Mouse (Mus musculus) spleen, adult 2 months (tissue): ENCODE data around the gene Slc41a2. TPM values are rescaled to one million over a fixed set of nuclear protein-coding genes. Genes with fewer than 3 reads are reported as not detected.

Experiments used
- DNase-seq, 2 experiments: peaks; one replicate each; pipeline versions ENCODE4 v3.0.0 to v3.0.0-alpha.2; 2012 to 2021; ENCODE audit warnings: low spot score in 2 of 2, low read depth in 1 of 2
- H3K27ac ChIP-seq: fragments of 200-500 bp; 2 replicates; pipeline ENCODE4 v1.5.1; 2012; ENCODE audit warnings: low read length, inconsistent platforms; ENCODE audit not compliant: insufficient read depth
- H3K27me3 ChIP-seq: fragments of 200-500 bp; 2 replicates; pipeline ENCODE4 v1.6.1; 2012; ENCODE audit warnings: mild to moderate bottlenecking, moderate library complexity, low read length, inconsistent platforms; ENCODE audit not compliant: control insufficient read depth, insufficient read depth
- H3K36me3 ChIP-seq: fragments of 200-500 bp; 2 replicates; pipeline ENCODE4 v1.6.1; 2012; ENCODE audit warnings: mild to moderate bottlenecking, low read length, inconsistent platforms; ENCODE audit not compliant: control insufficient read depth, insufficient read depth
- H3K4me1 ChIP-seq: fragments of 200-500 bp; 2 replicates; pipeline ENCODE4 v1.6.1; 2011; ENCODE audit warnings: inconsistent platforms; ENCODE audit not compliant: control insufficient read depth, insufficient read depth, insufficient read length
- H3K4me3 ChIP-seq: fragments of 200-500 bp; 2 replicates; pipeline ENCODE4 v1.5.1; 2011; ENCODE audit warnings: mild to moderate bottlenecking, inconsistent platforms; ENCODE audit not compliant: insufficient read depth, insufficient read length; ENCODE audit errors: extremely low read depth
- CTCF ChIP-seq: fragments of 200-500 bp; IDR thresholded peaks from 2 replicates; pipeline ENCODE4 v1.5.1; 2011; ENCODE audit warnings: mild to moderate bottlenecking, inconsistent platforms; ENCODE audit not compliant: insufficient read depth, insufficient read length, insufficient replicate concordance; ENCODE audit errors: extremely low read depth
- POLR2A ChIP-seq: fragments of 200-500 bp; IDR thresholded peaks from 2 replicates; pipeline ENCODE4 v1.6.1; 2011; ENCODE audit warnings: low read depth, low read length, inconsistent platforms
- whole genome bisulfite sequencing: fragments of 180-500 bp; shearing (Covaris S2); methylation state at CpG from one replicate; pipeline ENCODE4 v1.1.7; 2018; 5-methylcytosine and 5-hydroxymethylcytosine counted together
- polyA plus RNA-seq: library from polyadenylated mRNA; depleted of rRNA; stranded (reverse); fragments of >200 nt; gene quantifications from 2 replicates; pipeline ENCODE4 v1.2.3, GENCODE M21; 2012

Gene Slc41a2
- polyA plus RNA-seq, 1 experiment: 1.7 TPM

DNA sequence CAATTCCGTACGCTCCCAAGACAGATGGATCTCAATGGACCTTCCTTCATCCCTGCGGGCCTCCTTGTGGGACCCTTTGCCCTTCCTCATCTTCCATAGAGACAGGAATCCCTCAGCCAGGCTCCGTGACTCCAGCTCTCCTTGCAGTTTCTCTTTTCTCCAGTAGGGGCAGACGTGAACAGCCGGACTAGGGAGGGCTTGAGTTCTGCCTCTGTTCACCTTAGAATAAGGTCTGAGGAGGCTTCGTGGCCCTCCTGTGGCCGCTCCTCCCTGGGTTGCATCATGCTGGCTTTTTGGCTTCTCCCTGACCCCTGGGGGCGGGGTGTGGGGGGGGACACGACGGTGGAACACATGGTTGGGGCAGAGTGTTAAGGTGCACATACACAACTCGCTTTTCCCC is 118.0 kb downstream of the Slc41a2 start:
- Histone ChIP-seq H3K36me3 (no peaks in the 10 kb centered on the region), H3K27ac (no peak overlapping the region), H3K27me3 (no peaks in the 10 kb centered on the region), H3K4me3 (no peak overlapping the region), H3K4me1 (no peaks in the 10 kb centered on the region)
- DNase-seq: peak in 1 of 2 experiments; percentile 38
- TF ChIP-seq CTCF (peak; percentile 61; the same call in 1 of the 2 replicates), POLR2A (no peak)
- 28% methylated on average over 12 of the region's 12 CpGs for WGBS

DNA sequence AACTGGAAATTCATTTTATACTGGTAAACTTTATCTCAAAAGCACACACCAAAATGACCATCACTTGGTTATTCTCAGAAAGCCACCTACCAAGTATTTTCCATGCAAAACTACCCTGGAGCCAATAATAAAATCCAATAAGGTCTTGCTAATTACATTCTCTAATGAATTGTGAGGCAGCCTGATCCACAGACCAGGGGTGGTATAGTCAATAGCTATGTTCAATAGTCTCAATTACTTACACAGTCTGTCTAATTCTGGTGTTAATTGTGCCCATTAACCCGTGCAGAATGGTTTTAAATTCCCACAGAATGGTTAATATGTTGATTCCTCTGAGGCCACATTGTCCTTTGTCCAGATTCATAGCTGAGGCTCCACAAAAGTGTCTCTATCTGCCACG is 118.9 kb downstream of the Slc41a2 start:
- no peak for TF ChIP-seq POLR2A
- no peak for TF ChIP-seq CTCF
- WGBS: 76% methylated on average over 2 of the region's 2 CpGs
- no peaks in the 10 kb centered on the region for H3K36me3 ChIP-seq
- H3K4me3 ChIP-seq: no peak overlapping the region
- H3K4me1 ChIP-seq: no peaks in the 10 kb centered on the region
- no peak for DNase-seq
- no peaks in the 10 kb centered on the region for H3K27me3 ChIP-seq
- no peak overlapping the region for H3K27ac ChIP-seq

- no peaks in the 10 kb centered on the region for H3K36me3 ChIP-seq
- H3K4me1 ChIP-seq: no peaks in the 10 kb centered on the region
- no peak for TF ChIP-seq CTCF
- no peak for TF ChIP-seq POLR2A
- H3K27ac ChIP-seq: no peak overlapping the region
- no peak for DNase-seq
- no peaks in the 10 kb centered on the region for H3K27me3 ChIP-seq
- no peak overlapping the region for H3K4me3 ChIP-seq
- WGBS: 85% methylated on average over 5 of the region's 5 CpGs
These were observed 120.4 kb downstream of the Slc41a2 start for GRCm38 (mm10) chr10:83217256-83217655.

- TF ChIP-seq CTCF: no peak
- TF ChIP-seq POLR2A: no peak
- WGBS: 27% methylated on average over 5 of the region's 5 CpGs
- H3K27ac ChIP-seq: no peak overlapping the region
- H3K4me1 ChIP-seq: no peaks in the 10 kb centered on the region
- no peak for DNase-seq
- H3K4me3 ChIP-seq: no peak overlapping the region
- H3K36me3 ChIP-seq: no peaks in the 10 kb centered on the region
- H3K27me3 ChIP-seq: no peaks in the 10 kb centered on the region
These were observed 122.1 kb downstream of the Slc41a2 start for GRCm38 (mm10) chr10:83215559-83215958.

DNA sequence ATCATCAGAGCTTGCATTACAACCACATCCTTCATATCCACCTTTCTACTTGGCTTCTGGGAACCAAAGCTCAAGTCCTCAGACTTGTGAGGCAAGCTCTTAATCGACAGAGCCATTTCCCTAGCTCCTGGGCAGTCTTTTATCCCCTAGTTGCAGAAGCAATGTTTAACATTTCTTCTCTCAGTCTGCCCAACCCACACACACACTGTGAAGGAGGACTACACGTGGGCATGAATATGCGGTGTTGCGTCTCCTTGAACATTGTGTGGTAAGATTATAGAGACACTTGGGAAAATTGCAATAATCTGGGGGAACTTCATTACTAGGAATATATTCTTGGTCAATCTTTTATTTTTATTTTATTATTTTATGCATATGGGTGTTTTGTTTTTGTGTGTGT is 125.1 kb downstream of the Slc41a2 start:
- Histone ChIP-seq H3K4me1 (no peaks in the 10 kb centered on the region), H3K4me3 (no peak overlapping the region), H3K27ac (no peak overlapping the region), H3K36me3 (no peaks in the 10 kb centered on the region), H3K27me3 (no peaks in the 10 kb centered on the region)
- WGBS: 94% methylated on average over 4 of the region's 4 CpGs
- no peak for DNase-seq
- TF ChIP-seq POLR2A (no peak), CTCF (no peak)

DNA sequence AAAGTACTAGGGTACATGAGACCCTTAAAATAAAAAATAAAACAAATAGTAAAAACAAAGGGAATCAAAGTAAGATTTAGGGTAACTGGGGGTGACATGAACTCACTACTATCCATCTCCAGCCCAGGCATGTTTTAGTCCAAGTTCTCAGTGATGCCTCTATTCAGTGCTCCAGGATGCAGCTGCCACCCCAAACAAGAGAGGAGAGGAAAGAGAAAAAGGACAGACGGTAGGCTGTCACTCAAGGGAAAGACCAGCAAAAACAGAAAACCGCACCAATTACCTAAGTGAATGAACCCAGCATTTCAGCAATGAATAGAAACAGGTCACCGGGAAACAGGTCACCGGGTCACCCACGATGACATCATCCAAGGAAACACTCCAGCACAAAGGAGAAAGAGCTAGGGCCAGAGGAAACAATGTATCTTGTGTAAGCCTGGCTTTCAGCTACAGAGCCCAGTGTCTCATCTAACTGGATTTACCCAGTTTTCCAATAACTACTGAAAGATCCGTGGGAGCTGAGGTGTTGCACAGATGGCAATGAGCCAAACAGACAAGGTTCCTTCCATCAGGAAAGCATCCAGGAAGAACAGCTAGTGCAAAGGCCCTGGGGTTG is 126.6 kb downstream of the Slc41a2 start:
- 62% methylated on average over 6 of the region's 6 CpGs for WGBS
- TF ChIP-seq POLR2A (no peak), CTCF (no peak)
- H3K27me3 ChIP-seq: no peaks in the 10 kb centered on the region
- no peaks in the 10 kb centered on the region for H3K36me3 ChIP-seq
- no peak overlapping the region for H3K27ac ChIP-seq
- no peaks in the 10 kb centered on the region for H3K4me1 ChIP-seq
- no peak for DNase-seq
- no peak overlapping the region for H3K4me3 ChIP-seq

DNA sequence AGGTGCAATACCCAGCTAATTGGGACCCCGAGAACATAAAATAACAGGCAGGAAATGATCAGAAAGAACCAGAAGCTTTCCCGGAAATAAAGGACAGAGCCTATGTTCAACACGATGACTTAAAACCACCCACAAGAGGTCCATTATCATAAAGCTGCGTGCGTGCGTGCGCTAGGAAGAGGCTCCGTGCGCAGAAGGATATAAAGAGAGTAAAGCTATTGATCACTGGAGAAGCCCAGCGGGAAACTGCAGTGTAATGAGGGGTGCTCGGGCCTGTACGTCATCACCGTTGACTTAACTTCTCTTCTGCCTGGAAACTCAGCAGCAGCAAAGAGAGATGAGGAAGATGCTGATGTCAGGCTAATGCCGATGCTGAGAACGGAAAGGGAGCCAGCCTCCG is 127.6 kb downstream of the Slc41a2 start:
- no peak overlapping the region for H3K4me3 ChIP-seq
- H3K36me3 ChIP-seq: no peaks in the 10 kb centered on the region
- no peaks in the 10 kb centered on the region for H3K27me3 ChIP-seq
- no peak for DNase-seq
- 88% methylated on average over 16 of the region's 16 CpGs for WGBS
- H3K27ac ChIP-seq: no peak overlapping the region
- no peaks in the 10 kb centered on the region for H3K4me1 ChIP-seq
- TF ChIP-seq POLR2A: no peak
- no peak for TF ChIP-seq CTCF
